Mouse (Mus musculus) spleen, postnatal 14 days (tissue): ENCODE results near the gene Atxn2l.

Experiments used
- DNase-seq, 2 experiments: peaks; one replicate each; pipeline ENCODE4 v3.0.0; 2021 to 2022; ENCODE audit warnings: low spot score in 2 of 2

Atxn2l gene

DNA sequence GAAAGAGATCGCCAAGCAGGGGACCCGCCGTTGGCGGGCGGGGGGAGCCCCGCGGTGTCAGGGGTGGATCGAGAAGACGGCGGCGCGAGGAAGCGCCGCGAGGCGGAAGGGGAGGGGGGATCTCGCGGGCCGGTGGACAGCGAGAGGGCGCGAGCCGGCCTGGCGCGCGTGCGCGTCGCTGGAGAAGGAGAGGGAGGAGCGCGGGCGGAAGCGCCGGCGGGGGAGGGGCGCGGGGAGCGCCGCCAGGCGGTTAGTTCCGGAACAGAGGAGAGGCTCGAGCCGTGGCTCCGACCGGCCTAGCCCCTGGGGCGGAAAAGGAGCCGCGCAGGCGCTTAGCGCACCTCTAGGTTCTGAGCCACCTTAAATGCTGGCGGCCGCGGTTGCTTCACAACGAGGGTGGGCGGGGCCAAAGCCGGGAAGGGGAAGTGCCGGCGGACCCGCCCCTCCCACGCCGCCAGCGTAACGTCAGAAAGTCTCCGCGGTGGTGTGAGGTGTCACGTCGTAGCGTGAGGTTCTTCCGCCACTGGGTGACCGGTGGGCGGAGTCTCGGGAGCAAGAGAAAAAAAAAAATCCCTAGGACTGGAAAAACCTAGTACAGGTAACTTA is at the start of gene Atxn2l:
Gene Atxn2l, minus strand, starts transcription at position 165 of the 606 bp plus-strand sequence.
- DNase-seq = peak; percentile 95 to 98

DNA sequence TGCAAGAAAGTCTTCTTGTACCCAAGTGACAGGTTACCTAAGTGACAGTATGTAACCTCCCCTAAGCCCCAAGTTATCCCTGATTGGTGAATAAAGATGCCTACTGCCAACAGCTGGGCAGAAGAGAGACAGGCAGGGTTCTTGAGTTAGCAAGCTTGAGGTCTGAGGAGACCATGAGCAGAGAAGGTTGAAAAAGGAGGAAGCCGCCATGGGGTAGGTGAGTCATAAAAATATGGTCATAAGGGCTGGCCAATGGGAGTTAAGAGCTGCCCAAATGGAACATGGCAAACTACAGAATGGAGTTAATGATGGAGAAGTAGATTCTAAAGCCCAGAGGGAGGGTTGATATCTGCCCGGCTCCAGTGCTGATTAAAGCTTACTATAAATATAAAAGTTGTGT is 42.4 kb upstream of the Atxn2l start:
- no peak for DNase-seq

DNA sequence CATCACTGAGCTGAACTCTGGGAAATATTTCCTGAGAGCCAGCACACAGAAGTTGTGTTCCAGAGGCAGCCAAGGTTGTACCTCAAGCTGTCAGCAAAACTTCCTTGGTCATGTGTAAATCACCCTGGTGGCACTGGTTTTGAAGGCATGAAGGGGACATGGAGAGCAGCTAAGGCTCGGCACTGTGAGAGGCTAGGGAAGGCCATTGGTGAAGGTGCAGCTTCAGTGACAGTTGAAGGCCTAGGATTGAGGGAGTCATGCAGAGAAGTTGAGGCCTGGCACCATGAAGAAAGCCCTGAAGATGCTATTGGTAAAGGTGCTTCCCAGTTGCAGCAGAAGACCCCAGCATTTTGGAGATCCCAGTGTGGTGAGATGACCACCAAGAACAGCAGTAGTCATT is 38.4 kb upstream of the Atxn2l start:
- no peak for DNase-seq

DNA sequence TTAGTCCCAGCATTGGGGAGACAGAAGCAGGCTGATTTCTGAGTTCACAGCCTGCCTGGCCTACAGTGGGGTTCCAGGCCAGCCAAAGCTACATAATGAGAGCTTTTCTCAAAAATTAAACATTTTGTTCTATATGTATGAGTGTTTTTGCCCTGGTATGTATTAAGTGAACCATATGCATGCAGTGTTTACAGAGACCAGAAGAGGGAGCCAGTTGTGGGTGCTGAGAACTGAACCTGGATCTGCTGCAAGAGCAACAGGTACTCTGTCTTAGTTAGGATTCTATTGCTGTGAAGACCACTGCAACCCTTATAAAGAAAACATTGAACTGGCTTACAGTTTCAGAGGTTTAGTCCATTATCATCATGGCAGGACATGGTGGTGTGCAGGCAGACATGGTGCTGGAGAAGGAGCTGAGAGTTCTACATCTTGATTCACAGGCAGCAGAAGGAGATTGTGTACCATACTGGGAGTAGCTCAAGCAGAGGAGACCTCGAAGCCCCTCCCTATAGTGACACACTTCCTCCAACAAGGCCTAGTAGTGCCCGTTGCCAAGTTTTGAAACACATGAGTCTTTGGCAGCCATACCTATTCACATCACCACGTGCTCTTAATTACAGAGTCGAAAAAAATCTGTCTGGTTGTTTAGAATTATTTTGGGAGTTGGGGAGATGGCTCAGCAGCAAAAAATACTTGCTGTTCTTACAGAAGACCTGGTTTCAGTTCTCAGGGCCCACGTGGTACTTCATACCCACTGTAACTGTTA is 34.8 kb upstream of the Atxn2l start:
- DNase-seq = no peak

GRCm38 (mm10) chr7:126536466-126536865 is 33.2 kb upstream of the Atxn2l start:
- no peak for DNase-seq

- no peak for DNase-seq
Measured at GRCm38 (mm10) chr7:126535766-126536165, 32.5 kb upstream of the Atxn2l start.

DNA sequence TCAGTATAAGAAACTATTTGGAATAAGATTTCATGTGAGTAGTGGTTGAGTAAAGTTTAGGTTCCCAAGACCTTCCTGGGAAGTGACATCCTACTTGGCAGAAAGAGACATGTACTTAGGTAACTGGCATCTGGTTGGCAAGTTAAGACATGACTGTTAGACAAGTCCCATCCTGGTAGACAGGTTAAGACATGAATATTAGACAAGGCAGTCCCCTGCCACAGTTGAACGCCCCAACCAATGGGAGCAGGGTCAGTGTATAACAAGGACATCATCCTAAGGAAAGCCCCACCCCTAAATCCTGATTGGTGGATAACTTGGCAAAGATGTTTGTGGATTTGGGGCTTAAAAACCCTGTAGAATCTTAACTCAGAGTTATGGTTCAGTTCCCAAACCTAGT is 30.2 kb upstream of the Atxn2l start:
- no peak for DNase-seq

GRCm38 (mm10) chr7:126528166-126528577 is 24.9 kb upstream of the Atxn2l start:
- no peak for DNase-seq

DNA sequence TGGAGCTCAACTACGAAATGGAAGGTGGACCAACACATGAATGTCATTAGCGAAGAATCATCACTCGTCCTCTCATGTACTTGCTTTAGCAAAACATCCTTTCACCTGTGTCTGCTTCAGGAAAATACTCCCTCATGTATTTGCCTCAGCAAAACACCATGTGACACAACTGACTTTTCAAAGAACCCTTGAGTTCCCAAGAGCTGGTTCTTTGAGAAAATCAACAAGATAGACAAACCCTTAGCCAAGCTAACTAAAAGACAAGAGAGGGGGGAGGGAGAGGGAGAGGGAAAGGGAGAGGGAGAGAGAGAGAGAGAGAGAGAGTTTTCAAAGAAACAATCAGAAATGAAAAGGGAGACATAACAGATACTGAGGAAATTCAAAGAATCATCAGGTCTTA is 20.1 kb upstream of the Atxn2l start:
- no peak for DNase-seq

- no peak for DNase-seq
Measured at GRCm38 (mm10) chr7:126519513-126519912, 16.3 kb upstream of the Atxn2l start.

GRCm38 (mm10) chr7:126518261-126518941 is 15.2 kb upstream of the Atxn2l start:
- no peak for DNase-seq

DNA sequence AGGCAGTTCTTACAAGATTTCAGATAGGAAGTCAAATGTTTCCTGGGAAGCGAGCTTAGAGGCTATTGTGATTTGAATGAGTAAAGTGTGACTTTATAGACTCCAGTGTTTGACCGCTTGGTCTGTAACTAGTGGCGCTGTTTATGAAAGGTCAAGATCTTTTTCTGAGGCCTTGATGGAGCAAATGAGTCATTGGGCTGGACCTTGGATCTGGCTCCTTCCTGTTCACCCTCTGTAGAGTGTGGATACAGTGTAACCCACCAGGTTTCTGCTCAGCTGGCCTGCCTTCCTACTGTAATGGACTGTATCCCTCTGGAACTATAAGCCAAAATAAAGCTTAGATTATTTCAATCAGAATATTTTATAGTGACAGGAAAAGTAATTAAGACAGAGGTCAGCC is 8.1 kb upstream of the Atxn2l start:
- DNase-seq = no peak

DNA sequence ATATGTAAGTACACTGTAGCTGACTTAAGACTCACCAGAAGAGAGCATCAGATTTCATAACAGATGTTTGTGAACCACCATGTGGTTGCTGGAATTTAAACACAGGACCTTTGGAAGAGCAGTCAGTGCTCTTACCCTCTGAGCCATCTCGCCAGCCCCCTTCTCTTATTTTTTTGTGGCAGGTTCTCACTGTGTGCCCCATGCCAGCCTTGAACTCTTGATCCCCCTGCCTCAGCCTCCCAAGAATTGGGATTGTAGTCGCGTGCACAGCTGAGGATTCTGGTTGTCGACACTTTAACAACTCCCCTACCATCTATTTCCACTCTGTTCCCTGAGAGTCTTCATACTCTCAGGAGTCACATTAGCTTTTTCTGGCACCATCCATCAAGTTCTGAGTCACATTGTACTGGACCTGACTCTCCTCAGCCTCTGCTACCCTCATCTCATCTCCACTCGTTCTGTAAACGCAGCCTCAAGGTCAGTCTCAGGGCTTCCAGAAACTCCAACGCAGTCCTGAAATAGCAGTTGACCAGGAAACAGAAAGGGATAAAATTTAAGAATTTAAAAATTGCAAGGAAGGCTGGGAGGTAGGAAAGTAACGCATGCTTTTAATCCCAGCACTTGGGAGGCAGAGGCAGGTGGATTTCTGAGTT is 4.0 kb upstream of the Atxn2l start:
- no peak for DNase-seq

GRCm38 (mm10) chr7:126504913-126505312 is 1.7 kb upstream of the Atxn2l start:
- DNase-seq = no peak

DNA sequence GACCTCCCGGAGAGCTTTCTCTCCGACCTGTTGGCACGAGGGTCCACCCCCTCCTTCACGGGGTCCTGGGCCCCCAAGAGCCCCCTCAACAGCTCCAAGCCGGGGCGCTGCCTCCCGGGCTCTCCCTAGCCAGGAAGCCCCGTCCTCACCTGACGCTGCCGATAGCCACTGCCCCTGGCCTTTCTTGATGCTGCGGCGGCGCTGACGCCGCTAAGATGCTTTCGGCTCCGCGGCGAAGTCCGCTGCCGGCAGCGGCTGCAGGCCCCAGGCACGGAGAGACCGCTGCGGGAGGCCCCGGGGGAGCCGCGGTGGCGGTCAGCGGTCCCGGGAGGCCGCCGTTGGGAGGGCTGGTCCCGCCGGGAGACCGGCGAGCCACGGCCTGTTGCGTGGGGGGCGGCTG is 486 bp downstream of the Atxn2l start:
- no peak for DNase-seq

- peak; percentile 83 to 85 for DNase-seq
Measured at GRCm38 (mm10) chr7:126502023-126502741, 1.1 kb downstream of the Atxn2l start.

GRCm38 (mm10) chr7:126501684-126502022 is 1.6 kb downstream of the Atxn2l start:
- no peak for DNase-seq

DNA sequence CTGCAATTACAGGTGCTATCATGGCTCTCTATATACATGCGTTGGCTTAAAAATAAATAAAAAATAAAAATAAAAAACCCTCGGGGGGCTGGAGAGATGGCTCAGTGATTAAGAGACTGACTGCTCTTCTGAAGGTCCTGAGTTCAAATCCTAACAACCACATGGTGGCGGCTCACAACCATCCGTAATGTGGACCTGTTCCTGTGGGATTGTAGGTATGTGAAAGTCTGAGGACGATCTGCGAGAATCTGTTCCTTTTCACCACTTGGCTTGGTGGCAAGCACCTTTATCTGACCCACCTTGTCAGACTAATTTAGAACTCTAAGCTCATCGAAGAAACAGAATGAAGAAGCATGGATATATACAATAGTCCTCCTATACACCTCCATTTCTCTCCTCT is 3.8 kb downstream of the Atxn2l start:
- DNase-seq = no peak

- DNase-seq = no peak
Measured at GRCm38 (mm10) chr7:126497966-126498365, 5.3 kb downstream of the Atxn2l start.

- DNase-seq = no peak
Measured at GRCm38 (mm10) chr7:126496475-126496874, 6.8 kb downstream of the Atxn2l start.

DNA sequence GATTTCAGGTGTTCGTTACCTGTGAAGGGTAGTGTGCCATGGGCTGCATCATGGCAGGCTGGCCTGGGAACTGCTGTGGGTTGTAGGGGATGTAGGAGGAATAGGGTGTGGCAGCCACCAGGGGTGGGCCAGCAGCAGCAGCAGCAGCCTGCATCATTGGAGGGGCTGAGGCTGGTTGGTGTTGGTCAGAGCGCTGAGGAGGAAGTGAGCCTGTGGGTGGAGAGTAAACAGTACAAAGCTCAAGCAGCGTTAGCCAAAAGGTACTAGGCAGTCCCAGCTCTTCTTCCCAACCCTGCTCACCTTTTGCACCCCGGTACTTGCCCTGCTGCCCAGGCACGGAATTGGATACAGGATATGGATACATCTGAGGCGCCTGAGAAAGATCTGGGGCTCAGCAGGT is 9.1 kb downstream of the Atxn2l start:
- DNase-seq = no peak

GRCm38 (mm10) chr7:126491973-126492372 is 11.3 kb downstream of the Atxn2l start:
- no peak for DNase-seq
